14 mouse cellular contexts compared by ENCODE assay signal in the genomic region with DNA sequence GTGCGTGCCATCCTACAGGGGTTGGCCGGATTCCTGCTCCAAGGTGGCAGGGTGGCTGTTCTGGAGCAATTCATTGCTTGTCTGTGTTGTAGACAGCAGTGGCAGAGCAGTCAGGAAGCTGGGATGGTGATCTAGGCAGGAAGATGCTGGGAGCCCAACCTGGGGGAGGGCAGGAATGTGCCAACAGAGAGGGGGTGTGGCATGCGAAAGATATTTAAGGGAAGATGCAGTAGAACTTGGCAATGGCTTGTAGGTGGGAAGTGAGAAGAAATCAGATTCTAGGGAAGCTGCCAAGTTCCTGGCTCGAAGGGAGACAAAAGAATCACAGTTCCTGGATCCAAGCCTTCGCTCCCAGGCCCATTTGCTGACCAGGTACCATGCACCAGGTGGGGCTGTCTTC.
A peak's percentile ranks its signal among the peaks of the same experiment; 100 is the strongest.
DNase-seq lines count a peak whose midpoint lies in the region; ATAC-seq lines count a peak whose summit lies in the region.
"Had no signal": no experiment of that assay in that cellular context is flagged by ENCODE, and none has a peak within 500 bp of the region (broad histone marks: within the 10 kb centered on the region; RNA-seq: fewer than 3 reads in every experiment).

No protein-coding gene starts in this region.

- intact Hi-C loops in left cerebral cortex, postnatal 14 days (cut with DNase I) = loop anchor here (5.0 kb wide), 1 partner anchor 36 kb away; no protein-coding TSS in a partner anchor

- DNase-seq in right cerebral cortex, adult 18-20 months = peak; percentile 92
- no peak for DNase-seq in right cerebral cortex, postnatal 4 days
- peak; percentile 79 to 92 for DNase-seq in left cerebral cortex, postnatal 14 days (ENCODE audit: low spot score in 2 of 2)
- no peak for DNase-seq in kidney, adult 9 months
- DNase-seq in thymus, postnatal 14 days = no peak
- no peak for DNase-seq in spleen, adult 12 weeks (ENCODE audit: low spot score)
- DNase-seq in urinary bladder, postnatal 36 days (ENCODE audit: low spot score in 2 of 2) = no peak
- DNase-seq: adrenal gland, adult 8-10 months; kidney, postnatal 10 days; thymus, postnatal 36 days had no signal

- peak; percentile 66 for ATAC-seq in frontal cortex, adult (ENCODE audit: low TSS enrichment)
- ATAC-seq: CD4-positive, CD25-positive, alpha-beta regulatory T cell, adult 4 months; forebrain, embryonic 15.5 days; Patski had no signal

Comparison
In these comparisons a context has a peak if more than half of its experiments do, and no peak if none do; other contexts are left out.
1. DNase-seq: peak in right cerebral cortex, adult 18-20 months (single experiment) and left cerebral cortex, postnatal 14 days (2 of 2); none in right cerebral cortex, postnatal 4 days (single experiment), kidney, adult 9 months (single experiment), thymus, postnatal 14 days (single experiment), spleen, adult 12 weeks (single experiment) and urinary bladder, postnatal 36 days (0 of 2).